Mouse (Mus musculus) adrenal gland, postnatal 4 days (tissue): Measurements from ENCODE around the gene Sel1l3. TPM values are rescaled to one million over a fixed set of nuclear protein-coding genes. Genes with fewer than 3 reads are reported as not detected.

Source experiments
- DNase-seq, 2 experiments: peaks; one replicate each; pipeline ENCODE4 v3.0.0; 2021 to 2022; ENCODE audit warnings: low spot score in 2 of 2, mixed read lengths in 2 of 2
- total RNA-seq, 2 experiments: library from RNA; stranded (reverse); gene quantifications; 2 replicates each; pipeline ENCODE4 v1.2.3; 2021

Gene Sel1l3
- total RNA-seq, 2 experiments from 2014 or later, result 7.0 to 8.0 TPM

DNA sequence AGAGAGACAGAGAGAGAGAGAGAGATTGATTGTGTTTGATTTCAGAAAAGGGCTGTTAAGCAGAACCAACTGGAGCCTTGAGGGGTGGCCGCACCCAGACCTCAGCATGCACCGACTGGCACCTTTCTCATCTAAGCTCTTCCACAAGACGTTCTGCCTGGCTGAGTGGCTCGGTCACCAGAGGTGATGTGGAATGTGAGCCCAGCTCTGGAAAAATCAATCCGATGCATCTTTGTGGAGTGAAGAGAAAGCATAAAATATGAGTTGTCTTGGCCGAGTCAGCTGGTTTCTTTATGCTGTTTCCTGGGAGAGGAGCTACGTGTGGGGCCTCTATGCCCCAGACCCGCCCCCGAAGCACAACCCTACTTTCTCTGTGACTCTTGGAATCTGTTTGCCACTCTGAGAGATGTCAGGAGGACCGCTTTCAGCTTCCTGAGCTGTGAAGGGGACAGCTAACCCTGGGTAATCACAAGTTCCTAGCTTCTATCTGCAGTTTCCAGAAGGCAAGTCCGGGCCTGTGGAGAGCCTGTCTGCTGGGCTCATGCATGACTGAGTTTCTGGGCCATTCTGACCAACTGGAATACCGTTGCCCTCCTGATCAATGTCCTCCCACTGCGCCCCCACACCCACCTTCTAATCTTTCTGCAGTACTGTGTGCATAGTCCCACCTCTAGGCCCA lies 109.4 kb downstream of the Sel1l3 start:
- DNase-seq, result no peak

DNA sequence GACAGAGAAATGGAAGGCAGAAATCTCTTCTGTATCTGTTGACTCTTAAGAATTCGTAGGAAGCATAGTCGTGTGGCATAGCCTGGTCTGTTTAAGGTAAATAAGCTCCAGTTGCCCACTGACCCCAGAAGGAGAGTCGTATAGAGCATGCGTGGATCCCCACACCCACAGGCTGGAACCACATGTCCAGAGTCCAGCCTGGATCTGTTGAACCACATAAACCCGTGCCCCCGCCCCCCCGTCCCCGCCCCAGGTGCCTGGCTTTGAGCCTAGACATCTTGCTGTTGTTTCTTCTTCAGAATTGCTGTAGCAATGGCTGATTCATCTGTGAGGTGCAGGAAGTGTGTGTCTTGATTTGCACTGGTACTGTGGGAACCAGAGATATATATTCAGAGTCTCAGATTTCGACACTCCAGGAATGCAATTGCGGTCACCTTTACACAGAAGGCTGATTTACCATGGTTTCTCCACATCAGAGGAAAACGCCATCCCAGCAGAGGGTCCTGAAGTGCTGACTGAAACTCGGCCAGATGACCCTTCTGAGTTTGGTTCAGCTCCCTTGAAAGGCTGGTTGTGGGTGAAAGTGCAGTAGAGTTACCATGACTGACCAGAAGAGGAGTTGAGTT lies 111.8 kb downstream of the Sel1l3 start:
- DNase-seq, result no peak

GRCm38 (mm10) chr5:53091331-53091730 lies 122.4 kb downstream of the Sel1l3 start:
- no peak for DNase-seq

GRCm38 (mm10) chr5:53087452-53087851 lies 126.3 kb downstream of the Sel1l3 start:
- DNase-seq, result no peak

- DNase-seq, result no peak
Measured at GRCm38 (mm10) chr5:53078453-53078852, 135.3 kb downstream of the Sel1l3 start.

- no peak for DNase-seq
Measured at GRCm38 (mm10) chr5:53074553-53074952, 139.2 kb downstream of the Sel1l3 start.

DNA sequence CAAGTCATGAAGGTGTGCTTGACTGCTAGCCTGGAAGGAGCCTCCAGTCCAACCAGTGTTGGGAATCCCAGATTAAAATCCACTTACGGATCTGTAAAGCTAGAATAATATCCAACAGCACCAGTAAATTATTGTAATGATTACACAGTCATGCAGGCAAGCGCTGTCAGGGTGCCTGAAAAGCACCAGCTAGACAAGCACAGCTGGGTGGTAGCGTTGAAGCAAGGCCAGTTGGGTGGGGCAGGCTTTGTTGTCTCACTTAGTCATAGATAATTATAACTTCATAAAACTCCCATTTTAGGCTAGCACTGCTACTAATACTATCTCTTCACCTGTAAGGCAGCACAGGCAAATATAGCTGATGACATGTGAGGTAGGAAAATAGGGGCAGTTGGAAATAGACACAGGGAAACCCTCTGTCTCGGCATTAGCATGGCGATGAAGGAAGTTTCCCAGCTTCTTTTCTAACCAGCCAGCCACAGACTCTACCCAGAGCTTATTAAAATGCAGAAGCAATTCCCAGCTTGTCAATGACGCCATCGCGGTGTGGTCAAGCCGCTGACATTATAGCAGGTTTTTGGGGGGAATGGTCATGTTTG lies 152.1 kb downstream of the Sel1l3 start:
- DNase-seq, result no peak

Other genes with a start within 250 kb of the Sel1l3 start
- gene Slc34a2, start 175.8 kb downstream of the Sel1l3 start, total RNA-seq, result 1 to 10 TPM in 1 of 2 experiments, under 1 TPM in 1; 0.90 to 1.0 TPM
- 10 to 100 TPM; 66.2 to 71.2 TPM for gene Smim20, start 53.2 kb upstream of the Sel1l3 start, total RNA-seq